17 mouse cellular contexts compared by ENCODE assay signal in the genomic region with DNA sequence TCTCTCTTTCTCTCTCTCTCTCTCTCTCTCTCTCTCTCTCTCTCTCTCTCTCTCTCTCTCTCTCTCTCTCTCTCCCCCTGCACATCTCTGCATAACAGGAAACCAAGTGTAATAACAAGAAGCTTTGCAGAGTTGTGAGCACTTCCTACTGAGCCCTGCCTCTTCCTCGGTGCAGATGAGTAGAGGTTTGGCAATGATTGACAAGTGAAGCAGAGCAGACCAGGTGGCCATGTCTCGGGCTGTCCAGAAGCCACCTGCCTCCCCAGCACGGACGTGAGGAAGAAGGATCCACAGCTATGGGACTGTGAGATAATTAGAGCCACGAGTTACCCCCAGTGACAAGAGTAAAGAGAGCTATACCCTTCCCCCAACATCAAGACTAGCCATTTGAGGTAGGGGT. TPM values are rescaled to one million over a fixed set of nuclear protein-coding genes. Genes with fewer than 3 reads are reported as not detected.
A peak's percentile ranks its signal among the peaks of the same experiment; 100 is the strongest.
DNase-seq lines count a peak whose midpoint lies in the region; ATAC-seq and TF ChIP-seq lines count a peak whose summit lies in the region.
"Had no signal": no experiment of that assay in that cellular context is flagged by ENCODE, and none has a peak within 500 bp of the region (broad histone marks: within the 10 kb centered on the region; RNA-seq: fewer than 3 reads in every experiment).

No protein-coding gene starts in this region.

- H3K9ac ChIP-seq in hindbrain, embryonic 11.5 days (ENCODE audit: low read depth, low read length) = no peak overlapping the region
- H3K9ac ChIP-seq: forebrain, embryonic 13.5 days; liver, embryonic 14.5 days had no signal

- ATAC-seq in neutrophil, adult 5-6 weeks (ENCODE audit: extremely low read depth, insufficient number of reproducible peaks, low FRiP score, poor library complexity, severe bottlenecking) = peak; percentile 42
- ATAC-seq in hindbrain, embryonic 11.5 days (ENCODE audit: low FRiP score) = no peak
- ATAC-seq: forebrain, embryonic 13.5 days had no signal

- WGBS in spleen, adult 2 months = 11% methylated on average over 5 of the region's 5 CpGs
- WGBS in hindbrain, embryonic 11.5 days = 78% methylated on average over 5 of the region's 5 CpGs

- peaks cover 3% of the 10 kb centered on the region; the same call in 1 of the 2 replicates for H3K36me3 ChIP-seq in spleen, adult 2 months (ENCODE audit: control insufficient read depth, insufficient read depth, low read length)
- no peaks in the 10 kb centered on the region for H3K36me3 ChIP-seq in hindbrain, embryonic 11.5 days (ENCODE audit: control insufficient read depth, insufficient read depth, low read length)
- H3K36me3 ChIP-seq: G1E; limb, embryonic 10.5 days had no signal

- TF ChIP-seq POLR2A in spleen, adult 2 months (IDR thresholded peaks at IDR 0.05; ENCODE audit: low read depth, low read length) = no peak

- H3K27ac ChIP-seq in spleen, adult 2 months (ENCODE audit: insufficient read depth, low read length) = peak overlapping the region; percentile 96
- H3K27ac ChIP-seq in hindbrain, embryonic 11.5 days (ENCODE audit: low read depth, low read length) = no peak overlapping the region
- H3K27ac ChIP-seq: forebrain, embryonic 13.5 days; heart, adult 2 months; kidney, postnatal 0 days; limb, embryonic 10.5 days; liver, embryonic 14.5 days had no signal

- H3K4me3 ChIP-seq in spleen, adult 2 months (ENCODE audit: extremely low read depth, insufficient read depth, insufficient read length) = no peak overlapping the region
- no peak overlapping the region for H3K4me3 ChIP-seq in hindbrain, embryonic 11.5 days (ENCODE audit: low read depth, low read length)
- H3K4me3 ChIP-seq: forebrain, embryonic 13.5 days; heart, adult 2 months; limb, embryonic 10.5 days had no signal

- no peaks in the 10 kb centered on the region for H3K9me3 ChIP-seq in hindbrain, embryonic 11.5 days (ENCODE audit: control insufficient read depth, low read length)
- H3K9me3 ChIP-seq: forebrain, embryonic 13.5 days; G1E; limb, embryonic 10.5 days had no signal

- peaks cover 46% of the 10 kb centered on the region for H3K4me1 ChIP-seq in spleen, adult 2 months (ENCODE audit: control insufficient read depth, insufficient read depth, insufficient read length)
- no peaks in the 10 kb centered on the region for H3K4me1 ChIP-seq in hindbrain, embryonic 11.5 days (replicated peaks; ENCODE audit: control insufficient read depth, insufficient read depth, low read length)
- H3K4me1 ChIP-seq: forebrain, embryonic 13.5 days had no signal

- peak; percentile 58 to 66 for DNase-seq in spleen, adult 2 months (ENCODE audit: low read depth in 1 of 2, low spot score in 2 of 2)
- no peak for DNase-seq in spleen, postnatal 14 days (ENCODE audit: low spot score in 2 of 2)
- peak; percentile 78 for DNase-seq in T-cell, adult 2 months (ENCODE audit: low spot score)
- no peak for DNase-seq in hindbrain, embryonic 11.5 days (ENCODE audit: low spot score)
- DNase-seq in layer of hippocampus, adult 9-11 months = no peak
- no peak for DNase-seq in c-Kit-positive CD71-positive TER-119-positive erythroid progenitor cells, embryonic 14.5 days (ENCODE audit: low spot score)
- DNase-seq: adrenal gland, postnatal 14 days; cerebellum, adult 11 months; heart, adult 2 months; right cerebral cortex, postnatal 14 days had no signal

- no peaks in the 10 kb centered on the region for H3K27me3 ChIP-seq in spleen, adult 2 months (ENCODE audit: control insufficient read depth, insufficient read depth, low read length)
- no peaks in the 10 kb centered on the region for H3K27me3 ChIP-seq in hindbrain, embryonic 11.5 days (ENCODE audit: control insufficient read depth, insufficient read depth, low read length)
- H3K27me3 ChIP-seq: forebrain, embryonic 13.5 days; megakaryocyte, embryonic 14.5 days had no signal

- TF ChIP-seq CTCF in spleen, adult 2 months (IDR thresholded peaks at IDR 0.05; ENCODE audit: extremely low read depth, insufficient read depth, insufficient read length, insufficient replicate concordance) = no peak

- no peak overlapping the region for H3K4me2 ChIP-seq in hindbrain, embryonic 11.5 days (replicated peaks; ENCODE audit: low read depth, low read length)
- H3K4me2 ChIP-seq: forebrain, embryonic 13.5 days had no signal

RNA-seq across cellular contexts. Expression of gene Arhgap25, which starts 29.1 kb away (rescaled TPM):
- 17.3 and 18.0 TPM in 2 replicates for polyA plus RNA-seq in spleen, adult 2 months (2012; rRNA removed)
- 358 and 369 TPM in 2 replicates for total RNA-seq in neutrophil, adult 5-6 weeks (2017)
- polyA plus RNA-seq in hindbrain, embryonic 11.5 days (2014; fragmentation: Nextera tagmentation; extraction: Ambion mirVana) = 2.6 and 3.2 TPM in 2 replicates

Comparison
In these comparisons a context has a peak if more than half of its experiments do, and no peak if none do; other contexts are left out.
1. DNase-seq: peak in spleen, adult 2 months (2 of 2) and T-cell, adult 2 months (single experiment); none in spleen, postnatal 14 days (0 of 2), hindbrain, embryonic 11.5 days (single experiment), layer of hippocampus, adult 9-11 months (single experiment) and c-Kit-positive CD71-positive TER-119-positive erythroid progenitor cells, embryonic 14.5 days (single experiment).